Mouse (Mus musculus) yolk sac, embryonic 10.5 days (tissue): ENCODE results near the gene Rmdn3.
A peak's percentile ranks its signal among the peaks of the same experiment; 100 is the strongest.

Source experiments
- DNase-seq: peaks from one replicate; pipeline ENCODE4 v3.0.0-alpha.2; 2017; ENCODE audit warnings: low spot score

Rmdn3 gene

GRCm38 (mm10) chr2:119167866-119168256 is 11.0 kb upstream of the Rmdn3 start:
- no peak for DNase-seq

- peak; percentile 57 for DNase-seq
Observed at GRCm38 (mm10) chr2:119166901-119167865, 10.3 kb upstream of the Rmdn3 start, which contains the start of gene Gchfr. Gchfr (plus strand) TSS chr2:119167773.

GRCm38 (mm10) chr2:119165401-119165800 is 8.6 kb upstream of the Rmdn3 start:
- no peak for DNase-seq

GRCm38 (mm10) chr2:119163999-119164398 is 7.2 kb upstream of the Rmdn3 start:
- DNase-seq = no peak

GRCm38 (mm10) chr2:119163135-119163534 is 6.3 kb upstream of the Rmdn3 start:
- no peak for DNase-seq

GRCm38 (mm10) chr2:119161247-119161646 is 4.4 kb upstream of the Rmdn3 start:
- no peak for DNase-seq

GRCm38 (mm10) chr2:119157836-119158235 is 1.0 kb upstream of the Rmdn3 start:
- DNase-seq = no peak

- no peak for DNase-seq
Observed at GRCm38 (mm10) chr2:119156081-119156680, 653 bp downstream of the Rmdn3 start.

- peak; percentile 63 for DNase-seq
Observed at GRCm38 (mm10) chr2:119155388-119155787, 1.4 kb downstream of the Rmdn3 start.

GRCm38 (mm10) chr2:119154683-119155082 is 2.2 kb downstream of the Rmdn3 start:
- DNase-seq = no peak

- DNase-seq = no peak
Observed at GRCm38 (mm10) chr2:119152255-119152654, 4.6 kb downstream of the Rmdn3 start.

- no peak for DNase-seq
Observed at GRCm38 (mm10) chr2:119147775-119148174, 9.1 kb downstream of the Rmdn3 start.

GRCm38 (mm10) chr2:119147160-119147678 is 9.6 kb downstream of the Rmdn3 start:
- DNase-seq = no peak

GRCm38 (mm10) chr2:119146435-119146834 is 10.4 kb downstream of the Rmdn3 start:
- no peak for DNase-seq

- no peak for DNase-seq
Observed at GRCm38 (mm10) chr2:119145199-119145598, 11.6 kb downstream of the Rmdn3 start.

GRCm38 (mm10) chr2:119136346-119136898 is 20.4 kb downstream of the Rmdn3 start:
- no peak for DNase-seq

- DNase-seq = no peak
Observed at GRCm38 (mm10) chr2:119113121-119113925, 43.5 kb downstream of the Rmdn3 start.

GRCm38 (mm10) chr2:119112438-119113112 is 44.3 kb downstream of the Rmdn3 start, which contains the start of gene Rad51:
Rad51 (plus strand) TSS chr2:119112793.
- DNase-seq = peak; percentile 94

- no peak for DNase-seq
Observed at GRCm38 (mm10) chr2:119111060-119111459, 45.8 kb downstream of the Rmdn3 start.

GRCm38 (mm10) chr2:119108554-119108953 is 48.3 kb downstream of the Rmdn3 start:
- DNase-seq = peak; percentile 63

- DNase-seq = no peak
Observed at GRCm38 (mm10) chr2:119106583-119106982, 50.3 kb downstream of the Rmdn3 start.
